Mouse (Mus musculus) layer of hippocampus, adult 2 months (tissue): Measurements from ENCODE around the gene Kank1. TPM values are rescaled to one million over a fixed set of nuclear protein-coding genes. Genes with fewer than 3 reads are reported as not detected.

ENCODE experiments used
- DNase-seq, 2 experiments: peaks; one replicate each; pipeline ENCODE4 v3.0.0; 2022; ENCODE audit warnings: low spot score in 2 of 2
- H3K27ac ChIP-seq: fragments of 200-600 bp; 2 replicates; pipeline ENCODE4 v1.8.1; 2022
- H3K4me3 ChIP-seq: fragments of 200-600 bp; 2 replicates; pipeline ENCODE4 v1.8.1; 2022; ENCODE audit warnings: mild to moderate bottlenecking
- CTCF ChIP-seq: fragments of 200-600 bp; conservative IDR thresholded peaks from 2 replicates; pipeline ENCODE4 v1.8.1; 2022; ENCODE audit warnings: antibody characterized with exemption, mild to moderate bottlenecking, moderate library complexity
- total RNA-seq, 2 experiments: library from RNA; stranded (reverse); gene quantifications; 2 replicates each; pipeline ENCODE4 v1.2.3; 2021

Gene Kank1
- total RNA-seq, 2 experiments from 2014 or later = 18.5 to 20.1 TPM

GRCm38 (mm10) chr19:25268532-25268931, 31.8 kb downstream of the Kank1 start:
- no peak overlapping the region for H3K4me3 ChIP-seq
- no peak for TF ChIP-seq CTCF
- H3K27ac ChIP-seq = peak overlapping the region; percentile 28; the same call in 1 of the 2 replicates
- peak; percentile 54 to 72 for DNase-seq

GRCm38 (mm10) chr19:25271591-25271990, 34.8 kb downstream of the Kank1 start:
- no peak for DNase-seq
- no peak for TF ChIP-seq CTCF
- Histone ChIP-seq H3K27ac (no peak overlapping the region), H3K4me3 (no peak overlapping the region)

GRCm38 (mm10) chr19:25273179-25273578, 36.4 kb downstream of the Kank1 start:
- no peak for TF ChIP-seq CTCF
- Histone ChIP-seq H3K4me3 (no peak overlapping the region), H3K27ac (no peak overlapping the region)
- no peak for DNase-seq

- H3K4me3 ChIP-seq = no peak overlapping the region
- no peak for TF ChIP-seq CTCF
Measured at GRCm38 (mm10) chr19:25276600-25277395, 40.0 kb downstream of the Kank1 start.

GRCm38 (mm10) chr19:25277761-25278160, 41.0 kb downstream of the Kank1 start:
- no peak overlapping the region for H3K27ac ChIP-seq
- no peak overlapping the region for H3K4me3 ChIP-seq
- peak in 1 of 2 experiments; percentile 21 for DNase-seq

More at GRCm38 (mm10) chr19:25276600-25277395, 40.0 kb downstream of the Kank1 start:
- no peak overlapping the region for H3K27ac ChIP-seq
- no peak for DNase-seq

GRCm38 (mm10) chr19:25279603-25280002, 42.8 kb downstream of the Kank1 start:
- TF ChIP-seq CTCF = no peak
- Histone ChIP-seq H3K4me3 (no peak overlapping the region), H3K27ac (no peak overlapping the region)
- no peak for DNase-seq

More at GRCm38 (mm10) chr19:25277761-25278160, 41.0 kb downstream of the Kank1 start:
- no peak for TF ChIP-seq CTCF

- TF ChIP-seq CTCF = no peak
- Histone ChIP-seq H3K4me3 (no peak overlapping the region), H3K27ac (no peak overlapping the region)
- DNase-seq = no peak
Measured at GRCm38 (mm10) chr19:25283665-25284064, 46.9 kb downstream of the Kank1 start.

- Histone ChIP-seq H3K27ac (no peak overlapping the region), H3K4me3 (no peak overlapping the region)
- TF ChIP-seq CTCF = 0 out of 2 replicates have a peak, but pooled peaks have one; percentile 8
- DNase-seq = peak; percentile 44 to 47
Measured at GRCm38 (mm10) chr19:25285756-25286538, 49.2 kb downstream of the Kank1 start.

GRCm38 (mm10) chr19:25290991-25291520, 54.3 kb downstream of the Kank1 start:
- Histone ChIP-seq H3K4me3 (no peak overlapping the region), H3K27ac (no peak overlapping the region)
- DNase-seq = no peak
- no peak for TF ChIP-seq CTCF

GRCm38 (mm10) chr19:25295207-25295606, 58.4 kb downstream of the Kank1 start:
- no peak for TF ChIP-seq CTCF
- DNase-seq = no peak
- Histone ChIP-seq H3K4me3 (no peak overlapping the region), H3K27ac (no peak overlapping the region)

GRCm38 (mm10) chr19:25297269-25297668, 60.5 kb downstream of the Kank1 start:
- no peak overlapping the region for H3K4me3 ChIP-seq

GRCm38 (mm10) chr19:25299852-25300670, 63.3 kb downstream of the Kank1 start:
- DNase-seq = no peak
- H3K4me3 ChIP-seq = no peak overlapping the region
- H3K27ac ChIP-seq = no peak overlapping the region
- no peak for TF ChIP-seq CTCF

More at GRCm38 (mm10) chr19:25297269-25297668, 60.5 kb downstream of the Kank1 start:
- DNase-seq = no peak
- no peak for TF ChIP-seq CTCF
- H3K27ac ChIP-seq = no peak overlapping the region
